Mouse (Mus musculus): ENCODE measurements around the gene Fam193a. TPM values are rescaled to one million over a fixed set of nuclear protein-coding genes. Genes with fewer than 3 reads are reported as not detected.
A peak's percentile ranks its signal among the peaks of the same experiment; 100 is the strongest.

Gene Fam193a
- total RNA-seq, 2 experiments from 2014 or later, result 41.1 to 42.3 TPM

DNA sequence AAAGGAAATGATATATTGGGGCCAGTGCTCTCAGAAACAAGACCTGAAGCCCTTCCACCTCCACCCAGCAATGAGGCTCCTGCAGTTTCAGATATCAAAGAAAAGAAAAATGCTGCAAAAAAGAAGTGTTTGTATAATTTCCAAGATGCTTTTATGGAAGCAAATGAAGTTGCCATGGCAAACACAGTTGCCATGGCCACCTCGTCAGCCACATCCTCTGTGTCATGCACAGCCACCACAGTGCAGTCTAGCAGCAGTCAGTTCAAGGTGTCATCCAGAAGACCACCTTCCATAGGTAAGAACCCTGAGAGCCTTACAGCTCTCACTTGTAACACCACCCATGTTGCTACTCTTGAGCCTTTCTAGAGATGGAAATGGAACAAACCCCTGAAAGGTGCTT lies 89.3 kb downstream of the Fam193a start:
- DNase-seq (ENCODE audit: low spot score in 2 of 2), result no peak

DNA sequence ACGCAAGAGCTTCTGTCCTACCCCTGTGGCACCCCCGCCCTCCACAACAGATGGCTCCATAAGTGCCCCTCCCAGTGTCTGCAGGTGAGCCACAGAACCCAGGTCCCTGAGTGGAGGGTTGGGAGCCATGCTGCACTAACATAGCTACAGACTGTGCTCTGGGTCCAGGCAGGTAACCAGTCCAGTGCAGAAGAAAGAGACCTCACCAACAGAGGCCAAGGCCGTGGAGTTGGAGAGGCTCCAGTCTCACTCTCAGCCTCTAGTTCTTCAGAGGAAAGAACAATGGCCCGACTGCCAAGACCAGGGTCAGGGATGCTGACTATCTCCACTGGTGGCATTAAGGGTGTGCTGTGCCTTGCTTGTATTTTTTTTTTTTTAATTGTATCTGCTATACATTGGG lies 91.6 kb downstream of the Fam193a start:
- no peak for DNase-seq (ENCODE audit: low spot score in 2 of 2)

DNA sequence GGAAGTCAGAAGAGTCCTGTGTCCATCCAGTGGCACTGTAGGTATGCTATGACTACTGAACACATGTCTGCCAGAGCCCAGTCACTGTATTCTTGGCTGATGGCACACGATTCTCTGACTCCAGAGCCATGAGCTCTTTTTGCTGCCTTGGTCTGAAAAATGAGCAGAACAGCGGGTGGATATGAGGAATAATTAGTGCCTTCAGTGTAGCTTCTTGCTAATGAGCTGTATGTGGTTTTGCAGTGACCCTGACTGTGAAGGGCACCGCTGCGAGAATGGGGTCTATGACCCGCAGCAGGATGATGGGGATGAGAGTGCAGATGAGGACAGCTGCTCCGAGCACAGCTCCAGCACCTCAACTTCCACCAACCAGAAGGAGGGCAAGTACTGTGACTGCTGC lies 92.1 kb downstream of the Fam193a start:
- no peak for DNase-seq (ENCODE audit: low spot score in 2 of 2)

DNA sequence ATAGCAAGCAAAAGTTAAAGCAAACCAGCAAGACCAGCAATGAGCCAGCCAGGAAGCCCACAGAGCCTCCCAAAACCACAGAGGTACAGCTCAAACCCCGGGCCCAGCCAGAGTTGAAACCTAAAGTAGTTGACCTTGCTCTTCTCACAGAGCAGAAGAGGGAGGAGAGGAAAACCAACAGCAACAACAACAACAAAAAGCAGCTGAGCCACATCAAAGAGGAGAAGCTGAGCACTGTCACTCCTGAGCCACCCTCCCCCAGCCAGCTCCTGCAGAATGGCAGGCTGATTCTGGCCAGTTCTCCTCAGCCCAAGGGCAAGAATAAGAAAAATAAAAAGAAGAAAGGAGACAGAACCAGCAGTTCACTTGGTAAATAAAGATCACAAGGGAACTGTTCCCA lies 96.3 kb downstream of the Fam193a start:
- no peak for DNase-seq (ENCODE audit: low spot score in 2 of 2)

GRCm38 (mm10) chr5:34466648-34467047 lies 96.9 kb downstream of the Fam193a start:
- no peak for DNase-seq (ENCODE audit: low spot score in 2 of 2)

- DNase-seq (ENCODE audit: low spot score in 2 of 2), result no peak
Observed at GRCm38 (mm10) chr5:34468039-34468775, 98.5 kb downstream of the Fam193a start.

GRCm38 (mm10) chr5:34480926-34481325 lies 111.2 kb downstream of the Fam193a start:
- DNase-seq (ENCODE audit: low spot score in 2 of 2), result no peak

DNA sequence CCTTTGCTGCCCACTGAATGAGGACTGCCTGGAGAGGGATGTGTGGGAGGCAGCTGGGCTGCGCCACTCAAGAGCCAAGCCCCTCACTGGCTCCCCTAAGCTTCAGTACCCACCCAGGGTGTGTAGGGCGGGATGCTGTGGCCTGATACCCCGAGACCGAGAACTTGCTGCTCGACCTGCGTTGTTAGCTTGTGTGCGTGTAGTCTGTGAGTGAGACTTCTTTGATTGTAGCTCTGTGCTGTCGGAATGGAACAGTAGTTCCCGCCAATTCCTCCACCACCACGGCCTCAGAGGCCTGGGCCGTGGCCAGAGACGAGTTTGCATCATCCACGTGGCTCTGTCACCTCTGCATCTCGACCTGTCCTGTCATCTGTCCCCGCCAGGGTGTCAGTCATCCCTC lies 116.0 kb downstream of the Fam193a start:
- DNase-seq (ENCODE audit: low spot score in 2 of 2), result no peak

GRCm38 (mm10) chr5:34487320-34488090 lies 117.8 kb downstream of the Fam193a start:
- peak in 1 of 2 experiments; percentile 36 for DNase-seq (ENCODE audit: low spot score in 2 of 2)

- no peak for DNase-seq (ENCODE audit: low spot score in 2 of 2)
Observed at GRCm38 (mm10) chr5:34488741-34489417, 119.1 kb downstream of the Fam193a start.

GRCm38 (mm10) chr5:34489418-34489787 lies 119.7 kb downstream of the Fam193a start:
- no peak for DNase-seq (ENCODE audit: low spot score in 2 of 2)

- no peak for DNase-seq (ENCODE audit: low spot score in 2 of 2)
Observed at GRCm38 (mm10) chr5:34496745-34497144, 127.0 kb downstream of the Fam193a start.

DNA sequence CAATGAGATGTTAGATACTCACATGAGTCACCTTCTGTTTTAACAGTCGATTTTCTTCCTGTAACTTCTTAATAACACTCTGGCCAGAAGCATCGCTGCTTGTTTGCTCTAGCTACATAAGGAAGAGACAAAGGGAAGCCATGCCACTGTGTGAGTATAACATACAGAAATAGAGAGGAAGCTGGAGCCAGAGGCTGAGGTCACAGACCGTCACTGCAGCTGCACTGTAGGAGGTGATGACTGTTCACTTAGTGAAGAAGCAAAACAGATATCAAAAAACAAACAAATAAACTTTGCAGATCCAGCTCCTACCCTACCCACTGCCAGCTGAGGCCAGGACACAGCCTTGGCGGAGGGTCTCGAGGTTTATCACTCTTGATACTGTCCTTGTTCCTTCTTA lies 131.2 kb downstream of the Fam193a start:
- no peak for DNase-seq (ENCODE audit: low spot score in 2 of 2)

GRCm38 (mm10) chr5:34501588-34501987 lies 131.9 kb downstream of the Fam193a start:
- DNase-seq (ENCODE audit: low spot score in 2 of 2), result no peak

DNA sequence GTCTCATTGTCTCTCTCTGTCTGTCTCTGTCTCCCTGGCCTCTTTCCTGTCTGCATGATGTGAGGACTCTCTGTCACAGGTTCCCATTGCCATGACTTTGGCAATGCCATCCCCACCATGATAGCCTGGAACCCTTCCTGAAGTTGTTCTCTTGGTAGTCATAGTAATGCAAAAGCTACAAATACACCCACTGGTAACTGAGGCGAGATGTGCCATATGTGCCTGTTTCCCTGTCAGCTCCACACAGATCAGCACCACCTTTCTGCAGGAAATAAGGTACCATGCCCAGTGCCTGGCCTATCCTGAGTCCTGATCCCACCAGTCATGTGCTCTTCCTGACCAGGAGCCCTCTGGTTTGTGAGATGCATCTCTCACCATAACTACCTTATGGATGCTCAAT lies 132.7 kb downstream of the Fam193a start:
- DNase-seq (ENCODE audit: low spot score in 2 of 2), result no peak

- DNase-seq (ENCODE audit: low spot score in 2 of 2), result no peak
Observed at GRCm38 (mm10) chr5:34502821-34503220, 133.1 kb downstream of the Fam193a start.

- DNase-seq (ENCODE audit: low spot score in 2 of 2), result no peak
Observed at GRCm38 (mm10) chr5:34512486-34512885, 142.8 kb downstream of the Fam193a start.

DNA sequence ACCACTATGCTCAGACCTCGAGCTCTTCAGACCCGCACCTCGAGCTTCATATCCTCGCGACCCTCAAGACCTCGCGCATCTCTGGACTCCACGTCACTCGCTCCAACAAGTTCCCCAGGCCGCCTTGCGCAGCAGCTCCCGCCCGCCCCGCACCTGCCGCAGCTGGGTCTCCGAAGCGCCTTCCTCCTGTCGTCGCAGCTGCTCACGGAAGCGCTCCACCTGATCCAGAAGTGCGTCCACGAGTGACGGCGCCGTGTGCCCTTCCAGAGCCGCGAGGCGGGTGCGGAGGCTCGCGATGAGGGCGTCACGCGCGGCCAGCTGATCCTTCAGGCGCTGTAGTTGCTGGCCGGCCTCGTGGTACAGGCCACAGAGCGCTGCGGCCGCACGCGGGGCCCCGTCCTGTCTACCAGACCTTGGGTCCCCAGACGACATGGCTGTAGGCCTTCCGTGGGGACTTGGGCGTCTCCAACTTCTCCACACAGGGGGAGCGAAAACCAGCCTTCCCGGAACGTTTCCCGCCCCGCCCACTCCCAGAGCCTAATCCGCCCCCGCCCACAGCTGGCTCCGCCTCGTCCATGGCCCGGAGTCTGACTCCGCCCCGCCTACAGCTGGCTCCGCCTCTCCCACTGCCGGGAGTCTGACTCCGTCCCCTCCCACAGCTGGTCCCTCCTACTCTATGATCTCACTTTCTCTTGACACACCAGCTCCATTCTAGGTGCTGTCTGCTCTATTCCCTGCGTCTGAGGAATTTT lies 143.9 kb downstream of the Fam193a start, which contains the start of gene Tnip2:
Tnip2 (minus strand) TSS at position 526 of the 752 bp plus-strand sequence.
- DNase-seq (ENCODE audit: low spot score in 2 of 2), result peak; percentile 88 to 92

DNA sequence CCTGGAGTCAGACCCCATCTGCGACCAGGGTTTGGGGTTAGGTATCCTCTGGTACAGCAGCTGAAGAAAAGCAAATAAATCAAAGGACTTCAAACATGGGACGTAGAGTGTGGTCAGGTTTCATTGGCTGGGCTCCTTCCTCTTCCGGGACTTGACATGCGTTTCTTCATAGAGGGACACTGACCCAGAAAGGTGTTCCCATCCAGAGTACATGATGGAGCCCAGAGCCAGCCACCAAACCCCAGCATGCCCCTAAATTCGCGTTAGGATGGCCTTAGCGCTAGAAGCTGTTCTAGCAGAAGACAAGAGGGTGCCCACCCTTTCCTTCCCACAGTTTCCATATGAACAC lies 144.5 kb downstream of the Fam193a start:
- no peak for DNase-seq (ENCODE audit: low spot score in 2 of 2)

DNA sequence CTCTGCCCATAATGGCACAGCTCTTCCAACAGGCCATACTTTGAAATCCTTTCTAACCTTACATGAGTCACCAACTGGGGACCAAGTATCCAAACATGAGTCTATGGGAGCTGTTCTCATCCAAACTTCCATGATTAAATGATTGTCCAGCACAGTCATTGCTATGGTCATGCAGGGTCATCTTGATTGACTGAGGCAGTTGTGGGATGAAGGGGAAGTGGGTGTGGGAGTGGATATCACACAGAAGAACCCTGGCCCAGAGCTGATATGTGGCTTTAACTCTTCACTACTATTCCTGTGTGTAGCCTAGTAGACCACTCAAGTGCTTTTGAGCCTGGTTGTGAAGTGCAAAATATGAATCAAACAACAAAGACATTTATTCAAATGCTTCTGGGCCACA lies 145.4 kb downstream of the Fam193a start:
- DNase-seq (ENCODE audit: low spot score in 2 of 2), result no peak

GRCm38 (mm10) chr5:34517913-34518312 lies 148.2 kb downstream of the Fam193a start:
- DNase-seq (ENCODE audit: low spot score in 2 of 2), result peak; percentile 72 to 85

Measured in left cerebral cortex, adult 18-20 months (tissue).